Mouse (Mus musculus): Measurements from ENCODE around the gene Sbno1.

DNA sequence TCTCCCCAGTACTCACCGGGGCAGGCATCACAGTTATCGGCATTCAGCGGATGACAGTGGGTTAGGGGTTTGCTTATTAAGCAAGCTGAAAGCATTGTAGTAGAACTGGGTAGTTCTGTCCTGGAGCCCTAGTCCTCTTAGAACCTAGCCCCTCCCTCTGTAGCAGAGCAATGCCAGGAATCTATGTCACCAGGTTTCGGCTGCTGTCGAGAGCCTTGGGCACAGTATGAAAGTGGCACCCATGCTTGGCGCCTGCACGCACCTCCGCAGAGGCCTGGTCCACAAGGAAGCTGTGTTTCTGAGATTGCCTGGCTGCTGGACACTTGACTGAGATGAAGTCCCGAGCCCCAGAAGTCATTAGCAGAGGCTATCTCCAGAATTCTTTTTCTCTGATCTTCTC, 88.7 kb downstream of the Sbno1 start:
- TF ChIP-seq POLR2A (IDR thresholded peaks at IDR 0.05; ENCODE audit: control insufficient read depth in 1 of 2, insufficient read depth in 1 of 2, low read depth in 1 of 2, low read length in 2 of 2, poor library complexity in 1 of 2) = no peak
- TF ChIP-seq ZNF384 (IDR thresholded peaks at IDR 0.05; ENCODE audit: low read depth, low read length) = no peak
- TF ChIP-seq CTCF (IDR thresholded peaks at IDR 0.05 in 2 of 3, conservative IDR thresholded peaks at IDR 0.05 in 1 of 3; ENCODE audit: control insufficient read depth in 1 of 3, insufficient read depth in 1 of 3, low read depth in 2 of 3, low read length in 3 of 3, poor library complexity in 1 of 3, severe bottlenecking in 1 of 3) = no peak
- no peak for TF ChIP-seq MEF2A (IDR thresholded peaks at IDR 0.05; ENCODE audit: extremely low read depth, insufficient replicate concordance, low read depth, low read length, poor library complexity, severe bottlenecking)
- TF ChIP-seq BHLHE40 (IDR thresholded peaks at IDR 0.05; ENCODE audit: borderline replicate concordance, low read depth, low read length) = no peak
- TF ChIP-seq MYC (IDR thresholded peaks at IDR 0.05; ENCODE audit: low read depth, low read length) = no peak
- no peak for TF ChIP-seq E2F4 (IDR thresholded peaks at IDR 0.05; ENCODE audit: borderline replicate concordance, low read depth, low read length)

All from MEL (cell line).